Mouse (Mus musculus) limb, embryonic 10.5 days (tissue): ENCODE results near the gene Retsat. TPM values are rescaled to one million over a fixed set of nuclear protein-coding genes. Genes with fewer than 3 reads are reported as not detected.
A peak's percentile ranks its signal among the peaks of the same experiment; 100 is the strongest.

Experiments used
- DNase-seq: peaks from one replicate; pipeline ENCODE4 v3.0.0-alpha.2; 2017; ENCODE audit warnings: low spot score
- H3K27ac ChIP-seq: fragments of 300-500 bp; sonication (generic); 2 replicates; pipeline ENCODE4 v1.5.1; 2016; ENCODE audit warnings: mild to moderate bottlenecking
- H3K27me3 ChIP-seq: fragments of 300-500 bp; sonication (generic); 2 replicates; pipeline ENCODE4 v1.6.1; 2016; ENCODE audit warnings: low read depth, mild to moderate bottlenecking; ENCODE audit not compliant: poor library complexity, severe bottlenecking
- H3K36me3 ChIP-seq: fragments of 300-500 bp; sonication (generic); 2 replicates; pipeline ENCODE4 v1.6.1; 2016; ENCODE audit warnings: mild to moderate bottlenecking, moderate library complexity
- H3K4me1 ChIP-seq: fragments of 300-500 bp; sonication (generic); 2 replicates; pipeline ENCODE4 v1.6.1; 2016
- H3K4me3 ChIP-seq: fragments of 300-500 bp; sonication (generic); 2 replicates; pipeline ENCODE4 v1.5.1; 2016; ENCODE audit warnings: mild to moderate bottlenecking, moderate library complexity
- H3K9me3 ChIP-seq: fragments of 300-500 bp; sonication (generic); replicated peaks from 2 replicates; pipeline ENCODE4 v1.6.1; 2016; ENCODE audit warnings: mild to moderate bottlenecking
- WGBS: fragments of 180-500 bp; shearing (Covaris S2); methylation state at CpG from one replicate; pipeline ENCODE4 v1.1.7; 2016; 5-methylcytosine and 5-hydroxymethylcytosine counted together
- polyA plus RNA-seq: library from polyadenylated mRNA; unstranded; fragments of >200 nt; fragmentation: Nextera tagmentation; extraction: Ambion mirVana; gene quantifications from 2 replicates; pipeline ENCODE4 v1.2.1, GENCODE M21; 2016

The Retsat gene
- 9.9 and 10.1 TPM in 2 replicates for polyA plus RNA-seq

DNA sequence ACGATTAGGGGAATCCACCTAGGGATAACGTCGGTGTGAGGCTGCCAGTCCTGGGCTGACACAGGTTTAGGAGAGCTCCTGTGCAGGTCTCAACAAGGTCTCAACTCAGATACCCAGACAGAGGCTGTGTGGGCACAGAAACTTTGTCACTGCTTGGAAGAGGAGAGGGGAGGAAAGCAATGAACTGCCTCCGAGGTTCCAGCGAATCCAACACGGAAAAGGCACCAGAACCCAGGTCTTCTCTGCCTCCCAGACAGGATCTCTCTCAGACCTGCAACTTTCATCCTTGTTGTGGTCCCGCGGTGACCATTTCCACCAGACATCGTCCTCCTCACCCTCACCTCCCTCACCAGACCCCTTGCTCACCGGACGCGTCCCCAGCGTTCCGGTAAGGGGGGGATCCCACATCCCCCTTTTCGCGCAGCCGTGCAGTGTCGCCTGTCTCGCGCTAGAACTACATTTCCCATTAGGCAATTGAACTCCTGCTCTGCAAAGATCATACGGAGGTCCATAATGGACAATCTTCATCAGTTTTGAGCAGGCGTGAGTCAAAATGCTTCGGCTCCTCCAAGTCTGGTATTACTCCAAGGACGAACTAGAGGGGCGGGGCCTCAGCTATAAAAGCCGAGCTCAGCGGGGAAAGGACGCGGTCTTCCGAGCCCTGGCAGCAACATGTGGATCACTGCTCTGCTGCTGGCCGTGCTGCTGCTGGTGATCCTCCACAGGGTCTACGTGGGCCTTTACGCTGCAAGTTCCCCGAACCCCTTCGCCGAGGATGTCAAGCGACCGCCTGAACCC, at the start of gene Retsat, which contains the start of gene Elmod3:
Retsat (plus strand) TSS at position 520 of the 798 bp plus-strand sequence.
Elmod3 (minus strand) TSS at position 458 of the 798 bp plus-strand sequence.
- WGBS: 1% methylated on average over 38 of the region's 38 CpGs
- peak; percentile 90 for DNase-seq
- Histone ChIP-seq H3K9me3 (no peaks in the 10 kb centered on the region), H3K4me3 (peak within 1 kb of the TSS; percentile 68), H3K4me1 (peaks cover 21% of the 10 kb centered on the region), H3K36me3 (no peaks in the 10 kb centered on the region), H3K27me3 (no peaks in the 10 kb centered on the region), H3K27ac (peak within 1 kb of the TSS; percentile 80)

DNA sequence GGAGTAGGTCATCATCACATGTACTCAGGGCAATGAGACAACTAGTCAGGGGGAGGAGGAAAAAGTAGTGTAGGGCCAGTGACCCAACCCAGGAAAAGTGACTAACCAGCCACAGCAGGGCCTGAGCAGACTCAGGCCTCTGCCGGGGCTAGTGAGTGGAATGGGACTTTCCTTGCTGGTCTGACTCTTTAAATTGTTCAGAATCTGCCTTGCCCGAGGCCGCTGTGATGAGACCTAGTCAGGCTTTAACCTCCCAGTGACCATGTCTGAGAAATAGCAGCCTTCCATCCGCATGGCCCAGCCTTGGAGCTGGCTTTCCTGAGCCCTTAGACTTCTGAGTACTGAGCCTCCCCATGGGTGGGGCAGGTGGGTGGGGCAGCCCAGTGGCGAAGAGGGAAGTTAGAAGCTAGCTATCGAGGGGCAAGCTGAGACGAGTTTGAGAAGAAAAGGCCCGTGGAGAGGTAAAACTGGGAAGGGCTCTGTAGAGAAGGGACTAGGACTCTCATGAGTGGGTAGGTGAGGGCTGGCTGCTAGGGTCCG, 49.2 kb upstream of the Retsat start:
- H3K27ac ChIP-seq: peak overlapping the region; percentile 92
- H3K4me1 ChIP-seq: peaks cover 54% of the 10 kb centered on the region
- H3K36me3 ChIP-seq: no peaks in the 10 kb centered on the region
- DNase-seq: no peak
- H3K4me3 ChIP-seq: no peak overlapping the region
- H3K27me3 ChIP-seq: peaks cover 1% of the 10 kb centered on the region; the same call in 1 of the 2 replicates
- 57% methylated on average over 9 of the region's 9 CpGs for WGBS
- H3K9me3 ChIP-seq: no peaks in the 10 kb centered on the region

DNA sequence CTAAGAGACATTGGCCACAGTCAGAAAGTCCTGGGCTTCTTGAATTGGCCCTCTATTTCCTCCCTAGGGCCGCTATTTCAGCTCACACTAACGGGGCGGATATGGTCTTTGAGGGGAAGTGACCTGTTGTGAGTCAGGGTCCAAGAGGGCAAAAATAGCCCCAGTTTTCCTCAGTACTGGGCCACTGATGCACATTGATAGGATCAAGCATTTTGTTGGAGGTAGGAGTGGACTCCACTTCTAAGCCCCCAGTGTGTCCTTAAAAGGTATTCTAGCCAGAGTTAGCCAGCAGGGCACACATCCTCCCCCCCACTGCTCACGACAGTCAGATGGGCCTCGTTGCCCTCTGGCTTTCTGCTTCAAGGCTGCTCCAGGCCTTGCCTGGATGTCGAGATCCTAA, 48.2 kb upstream of the Retsat start:
- peak overlapping the region; percentile 92 for H3K27ac ChIP-seq

DNA sequence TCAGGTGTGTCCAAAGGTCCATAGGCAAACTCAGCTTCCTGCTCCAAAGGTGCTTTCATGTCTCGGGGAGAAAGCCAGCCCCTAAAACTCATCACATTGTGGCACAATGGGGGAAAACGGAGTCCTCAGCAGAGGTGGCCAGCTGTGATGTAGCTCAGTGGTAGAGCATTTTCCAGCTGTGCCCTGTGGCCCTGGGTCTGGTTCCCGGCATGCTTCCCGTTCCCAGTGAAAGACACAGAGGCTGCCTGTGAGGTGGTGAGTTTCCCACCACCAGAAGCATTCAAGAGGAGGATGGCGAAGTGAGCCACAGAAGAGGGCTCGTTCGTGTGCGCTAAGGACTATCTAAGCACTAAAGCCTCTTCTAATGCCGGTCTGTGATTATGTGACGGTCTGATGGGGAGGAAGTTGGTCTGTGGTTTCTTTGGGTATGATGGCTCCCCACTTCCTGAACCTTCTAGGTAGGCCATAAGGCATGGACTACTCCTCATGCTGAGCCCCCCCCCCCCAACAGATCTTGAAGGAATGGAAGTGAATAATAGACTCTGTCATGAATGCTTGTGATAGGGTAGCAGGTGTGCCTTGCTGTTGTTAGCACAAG, 47.7 kb upstream of the Retsat start:
- peaks cover 43% of the 10 kb centered on the region for H3K4me1 ChIP-seq
- no peak overlapping the region for H3K4me3 ChIP-seq
- no peaks in the 10 kb centered on the region for H3K9me3 ChIP-seq
- WGBS: 92% methylated on average over 10 of the region's 10 CpGs
- no peaks in the 10 kb centered on the region for H3K27me3 ChIP-seq
- H3K27ac ChIP-seq: peak overlapping the region; percentile 92
- DNase-seq: no peak
- no peaks in the 10 kb centered on the region for H3K36me3 ChIP-seq

More for the DNA sequence above, 48.2 kb upstream of the Retsat start:
- H3K27me3 ChIP-seq: no peaks in the 10 kb centered on the region
- H3K36me3 ChIP-seq: no peaks in the 10 kb centered on the region
- no peak for DNase-seq
- H3K4me1 ChIP-seq: peaks cover 46% of the 10 kb centered on the region
- 73% methylated on average over 6 of the region's 6 CpGs for WGBS
- no peaks in the 10 kb centered on the region for H3K9me3 ChIP-seq
- no peak overlapping the region for H3K4me3 ChIP-seq

DNA sequence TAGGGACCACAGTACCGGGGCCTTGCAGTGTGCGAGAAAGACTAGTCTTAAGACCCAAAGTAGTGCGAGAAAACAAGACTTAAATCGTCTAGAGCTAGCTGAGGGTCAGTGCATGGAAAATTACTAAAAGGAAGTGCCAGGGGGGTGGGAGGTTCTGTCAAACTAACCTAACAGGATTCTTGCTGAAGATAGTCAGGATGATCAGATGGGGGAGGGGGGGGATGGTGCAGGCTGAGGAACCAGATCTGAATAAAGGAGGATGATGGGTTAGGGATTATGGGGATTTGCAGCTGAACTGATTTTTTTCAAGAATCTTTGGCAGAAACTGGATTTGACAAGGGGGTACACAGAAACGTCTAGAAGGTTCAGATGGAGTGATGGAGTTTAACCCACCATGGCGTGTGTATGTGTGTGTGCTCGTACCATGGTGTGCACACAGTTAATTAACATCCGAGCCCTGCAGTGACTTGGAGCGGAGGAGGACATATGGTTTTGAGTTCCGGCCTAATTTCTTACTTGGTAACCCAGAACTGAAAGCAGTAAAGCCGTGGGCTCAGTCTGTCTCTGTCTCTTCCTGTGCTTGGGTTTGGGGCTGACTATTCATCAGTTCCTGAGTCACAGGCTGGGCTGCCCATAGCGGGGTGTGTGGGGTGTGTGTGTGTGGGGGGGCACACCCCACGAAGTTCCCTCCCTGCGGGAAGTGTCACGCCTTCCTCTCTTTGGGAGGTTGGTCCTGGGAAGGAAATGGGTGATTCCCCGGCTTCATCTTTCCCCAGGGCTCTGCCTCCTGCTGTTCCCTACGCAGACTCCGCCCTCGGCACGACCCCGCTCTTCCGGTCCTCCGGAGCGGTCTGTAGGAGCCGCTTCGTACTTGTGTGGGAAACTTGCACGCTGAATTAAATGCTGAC, 45.9 kb upstream of the Retsat start:
- Histone ChIP-seq H3K36me3 (no peaks in the 10 kb centered on the region), H3K9me3 (no peaks in the 10 kb centered on the region), H3K4me3 (peak overlapping the region; percentile 52), H3K27ac (peak overlapping the region; percentile 92), H3K4me1 (peaks cover 43% of the 10 kb centered on the region), H3K27me3 (no peaks in the 10 kb centered on the region)
- 14% methylated on average over 27 of the region's 27 CpGs for WGBS
- peak; percentile 74 for DNase-seq

DNA sequence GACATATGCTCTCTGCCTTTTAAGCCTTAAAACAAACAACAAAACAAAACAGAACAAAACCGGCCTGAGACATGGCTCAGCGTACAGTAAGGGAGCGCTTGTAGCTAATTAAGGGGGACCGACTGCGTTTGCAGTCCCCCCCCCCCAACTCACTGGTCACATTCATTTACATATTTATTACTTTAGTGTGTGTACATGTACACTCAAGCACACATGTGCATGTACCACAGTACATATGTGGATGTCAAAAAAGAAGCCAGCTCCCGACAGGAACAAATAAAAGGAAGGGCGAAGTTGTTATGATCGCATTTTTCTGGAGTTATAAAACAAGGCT, 45.2 kb upstream of the Retsat start:
- Histone ChIP-seq H3K27me3 (no peaks in the 10 kb centered on the region), H3K9me3 (no peaks in the 10 kb centered on the region), H3K4me3 (peak overlapping the region; percentile 52), H3K4me1 (peaks cover 43% of the 10 kb centered on the region), H3K36me3 (no peaks in the 10 kb centered on the region), H3K27ac (peak overlapping the region; percentile 92)
- DNase-seq: no peak
- WGBS: 18% methylated on average over 8 of the region's 8 CpGs

DNA sequence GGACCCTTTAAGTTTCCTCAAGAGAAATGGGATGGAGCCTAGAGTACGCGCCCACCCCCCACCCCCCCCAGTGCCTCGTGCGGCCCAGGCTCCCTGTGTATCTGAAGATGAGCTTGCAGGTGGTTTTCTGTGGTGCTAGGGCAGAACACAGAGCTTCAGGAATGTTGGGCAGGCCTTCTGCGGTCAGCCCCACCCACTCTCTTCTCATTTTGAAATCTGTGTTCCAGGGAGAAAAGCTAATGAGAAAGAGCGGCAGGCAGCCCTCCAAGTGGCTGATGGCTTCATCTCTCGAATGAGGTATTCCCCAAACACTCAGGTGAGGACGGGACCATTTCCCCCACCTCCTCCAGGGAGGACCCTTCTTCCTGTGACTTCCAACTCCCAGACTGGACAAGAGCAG, 37.5 kb upstream of the Retsat start:
- peaks cover 30% of the 10 kb centered on the region for H3K4me1 ChIP-seq
- no peaks in the 10 kb centered on the region for H3K27me3 ChIP-seq
- H3K9me3 ChIP-seq: no peaks in the 10 kb centered on the region
- no peak for DNase-seq
- no peak overlapping the region for H3K27ac ChIP-seq
- no peak overlapping the region for H3K4me3 ChIP-seq
- no peaks in the 10 kb centered on the region for H3K36me3 ChIP-seq
- 81% methylated on average over 8 of the region's 8 CpGs for WGBS

DNA sequence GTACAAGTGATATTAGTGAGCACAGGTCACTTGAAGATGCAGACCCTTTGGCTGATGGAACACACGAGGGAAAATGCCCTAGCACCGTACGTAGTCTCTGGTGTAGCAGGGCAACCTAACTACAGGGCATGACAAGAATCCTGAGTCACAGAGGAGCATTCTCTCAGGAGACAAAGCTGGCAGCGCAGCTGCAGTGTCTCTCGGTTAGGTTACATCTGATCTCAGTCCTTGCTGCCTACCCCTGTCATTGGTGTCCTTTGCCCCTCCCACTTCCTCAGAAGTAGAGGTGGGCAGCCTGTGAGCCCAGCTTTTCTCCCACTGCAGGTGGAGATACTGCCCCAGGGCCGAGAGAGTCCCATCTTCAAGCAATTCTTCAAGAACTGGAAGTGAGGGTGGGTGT, 35.8 kb upstream of the Retsat start:
- H3K27ac ChIP-seq: 0 out of 2 replicates have a peak overlapping the region, but pooled peaks have one; percentile 53
- 49% methylated on average over 6 of the region's 6 CpGs for WGBS
- peaks cover 36% of the 10 kb centered on the region for H3K4me1 ChIP-seq
- DNase-seq: no peak
- H3K27me3 ChIP-seq: no peaks in the 10 kb centered on the region
- H3K4me3 ChIP-seq: no peak overlapping the region
- H3K36me3 ChIP-seq: no peaks in the 10 kb centered on the region
- no peaks in the 10 kb centered on the region for H3K9me3 ChIP-seq

DNA sequence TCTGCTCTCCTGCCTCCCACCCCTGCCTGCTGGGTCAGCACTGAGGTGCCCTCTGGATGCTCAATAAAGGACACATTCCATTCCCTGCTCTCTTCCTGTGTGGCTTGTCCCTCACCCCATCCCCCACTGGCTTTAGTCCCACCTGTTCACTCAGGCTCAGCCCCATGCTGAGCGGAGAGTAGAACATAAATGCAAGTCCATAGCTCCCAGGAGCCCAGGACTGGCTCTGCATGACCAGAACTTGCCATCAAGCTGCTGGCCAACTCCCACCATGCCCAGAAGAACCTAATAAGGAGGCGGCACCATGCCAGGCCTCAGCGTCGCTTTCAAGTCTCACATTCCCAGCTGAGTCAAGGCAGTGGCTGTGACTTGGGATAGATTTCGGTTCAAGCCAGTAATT, 35.4 kb upstream of the Retsat start:
- 76% methylated on average over 5 of the region's 5 CpGs for WGBS
- DNase-seq: no peak
- Histone ChIP-seq H3K4me3 (no peak overlapping the region), H3K27ac (peak overlapping the region; percentile 53; the same call in 1 of the 2 replicates), H3K36me3 (peaks cover 2% of the 10 kb centered on the region; the same call in 1 of the 2 replicates), H3K4me1 (peaks cover 36% of the 10 kb centered on the region), H3K9me3 (no peaks in the 10 kb centered on the region), H3K27me3 (no peaks in the 10 kb centered on the region)

DNA sequence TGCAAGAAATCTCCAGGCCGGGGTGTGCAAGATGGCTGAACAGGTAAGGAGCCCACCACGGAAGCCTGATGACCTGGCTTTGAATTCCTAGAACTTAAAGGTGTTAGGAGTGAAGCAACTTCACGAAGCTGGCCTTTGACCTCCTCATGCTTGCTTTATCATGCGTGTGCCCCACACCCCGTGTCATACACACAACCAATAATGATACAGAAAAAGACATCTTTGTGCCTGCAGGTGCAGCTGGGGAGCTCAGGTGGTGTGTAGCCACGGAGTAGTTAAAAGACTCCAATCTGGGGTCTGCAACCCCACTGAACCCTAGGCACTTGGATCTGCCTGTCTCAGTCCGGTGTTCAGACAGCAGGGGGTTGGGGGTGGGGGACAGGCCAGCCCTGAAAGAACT, 32.8 kb upstream of the Retsat start:
- DNase-seq: no peak
- Histone ChIP-seq H3K9me3 (no peaks in the 10 kb centered on the region), H3K4me1 (peaks cover 36% of the 10 kb centered on the region), H3K36me3 (peaks cover 6% of the 10 kb centered on the region; the same call in 1 of the 2 replicates), H3K27me3 (no peaks in the 10 kb centered on the region), H3K27ac (no peak overlapping the region), H3K4me3 (no peak overlapping the region)
- WGBS: 82% methylated on average over 7 of the region's 7 CpGs

DNA sequence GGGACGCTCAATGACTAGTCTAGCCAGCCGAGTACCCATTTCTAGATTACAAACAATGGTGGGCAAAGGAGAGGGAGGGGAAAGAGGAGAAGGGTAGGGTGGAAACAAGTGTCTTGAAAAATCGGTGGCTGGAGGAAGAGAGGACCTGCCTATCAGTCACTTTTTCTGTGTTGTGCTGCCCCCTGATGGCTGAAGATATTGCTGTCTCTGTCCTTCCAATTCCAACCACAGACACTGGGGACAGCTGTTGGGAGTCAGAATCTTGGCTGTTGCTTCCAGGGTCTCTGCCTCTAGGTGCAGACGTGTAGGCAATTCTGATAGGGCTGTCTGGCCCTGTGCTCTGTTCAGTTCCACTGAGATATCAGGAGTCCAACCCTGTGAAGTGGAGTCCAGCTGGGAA, 32.2 kb upstream of the Retsat start:
- Histone ChIP-seq H3K36me3 (peaks cover 6% of the 10 kb centered on the region; the same call in 1 of the 2 replicates), H3K27me3 (no peaks in the 10 kb centered on the region), H3K9me3 (no peaks in the 10 kb centered on the region), H3K27ac (no peak overlapping the region), H3K4me1 (peaks cover 36% of the 10 kb centered on the region), H3K4me3 (no peak overlapping the region)
- 4% methylated on average over 4 of the region's 4 CpGs for WGBS
- DNase-seq: peak; percentile 87

DNA sequence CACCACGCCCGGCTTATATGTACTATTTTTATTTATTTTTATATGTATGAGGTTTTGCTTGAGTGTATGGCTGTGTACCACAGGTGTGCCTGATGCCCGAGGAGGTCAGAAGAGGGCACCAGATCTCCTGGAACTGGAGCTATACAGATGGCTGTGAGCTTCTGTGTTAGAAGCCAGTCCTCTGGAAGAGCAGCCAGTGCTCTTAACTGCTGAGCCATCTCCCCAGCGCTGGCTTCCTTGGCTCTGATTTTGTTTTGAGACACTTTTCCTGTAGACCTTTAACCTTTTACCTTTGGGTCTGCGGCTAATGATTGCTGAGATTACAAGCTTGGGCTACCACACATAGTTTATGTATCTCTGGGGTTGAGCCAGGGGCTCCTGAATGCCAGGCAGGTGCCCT, 30.8 kb upstream of the Retsat start:
- WGBS: 85% methylated on average over 5 of the region's 5 CpGs
- H3K36me3 ChIP-seq: peaks cover 6% of the 10 kb centered on the region; the same call in 1 of the 2 replicates
- no peak overlapping the region for H3K4me3 ChIP-seq
- no peak for DNase-seq
- peaks cover 33% of the 10 kb centered on the region for H3K4me1 ChIP-seq
- no peaks in the 10 kb centered on the region for H3K9me3 ChIP-seq
- no peaks in the 10 kb centered on the region for H3K27me3 ChIP-seq
- no peak overlapping the region for H3K27ac ChIP-seq
